Mouse (Mus musculus) lung, postnatal 14 days (tissue): ENCODE measurements at regions not wholly inside any gene's neighbourhood (a gene's known extent, or its start where the extent isn't known, plus 50 kb on each side); places are given as distances from the start of the nearest gene placed in this dataset.

ENCODE experiments used
- DNase-seq: peaks from one replicate; pipeline ENCODE4 v3.0.0; 2021

- DNase-seq: no peak
Observed at GRCm38 (mm10) chr7:129050675-129051074, 206.2 kb upstream of the Plpp4 start.

DNA sequence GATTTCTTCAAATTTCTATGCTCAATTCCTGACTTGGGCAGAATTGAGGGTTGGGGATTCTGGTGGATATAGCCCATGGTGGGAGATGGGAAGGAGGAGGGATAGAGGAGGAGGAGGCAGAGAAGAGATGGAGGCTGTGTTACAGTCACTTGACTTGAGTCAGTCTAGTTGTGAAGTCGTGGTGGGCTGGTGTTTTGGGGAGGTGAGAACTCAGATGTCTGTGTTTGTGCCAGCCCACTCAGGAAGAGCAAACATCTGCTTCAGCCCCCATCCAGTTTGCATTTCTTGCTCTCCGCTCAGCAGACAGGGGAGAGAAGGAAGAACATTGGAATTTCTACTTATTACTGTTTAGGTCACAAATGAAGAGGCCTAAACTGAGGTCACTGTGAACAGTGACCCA, 189.9 kb upstream of the Plpp4 start:
- DNase-seq: no peak

- peak; percentile 28 for DNase-seq
Observed at GRCm38 (mm10) chr7:129068137-129068536, 188.7 kb upstream of the Plpp4 start.

DNA sequence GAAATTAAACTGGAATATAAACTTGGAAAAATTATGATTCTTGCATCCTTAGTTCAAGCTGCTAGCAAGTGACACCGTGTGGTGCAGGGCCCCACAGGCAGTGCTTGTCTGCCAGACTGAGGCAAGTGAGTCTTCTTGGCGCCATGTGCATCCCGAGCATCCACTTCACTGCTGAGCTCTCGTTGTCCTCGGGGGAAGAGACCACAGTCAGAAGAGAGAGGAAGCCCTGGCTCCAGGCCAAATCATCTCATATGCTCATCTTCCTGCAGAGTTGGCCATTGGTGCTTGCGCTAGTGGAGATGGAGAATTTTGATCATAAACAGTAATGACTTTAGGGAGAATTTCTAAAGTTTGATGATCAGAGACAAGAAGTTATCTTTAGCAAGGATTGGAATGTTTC, 177.0 kb upstream of the Plpp4 start:
- DNase-seq: no peak

DNA sequence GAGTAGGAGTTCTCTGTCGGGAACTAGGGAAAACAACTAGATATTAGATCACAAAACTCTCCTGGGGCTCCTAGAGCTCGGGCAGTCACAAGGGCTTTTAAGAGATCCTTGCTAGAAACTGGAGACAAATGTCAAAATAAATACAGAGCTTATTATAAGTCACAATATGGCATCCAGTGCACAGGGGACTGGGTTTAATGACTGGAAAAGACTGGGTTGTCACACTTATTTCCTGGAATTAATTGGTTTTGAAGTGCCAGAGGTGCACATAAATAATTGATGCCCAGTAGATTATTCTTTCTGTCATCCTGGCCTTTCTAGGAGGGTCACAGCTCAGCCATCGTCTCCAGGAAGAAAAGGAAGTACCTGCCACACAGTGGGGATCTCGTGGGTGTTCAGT, 165.4 kb upstream of the Plpp4 start:
- DNase-seq: no peak

GRCm38 (mm10) chr7:129096374-129097069, 160.3 kb upstream of the Plpp4 start:
- DNase-seq: no peak

GRCm38 (mm10) chr7:129102437-129102836, 154.4 kb upstream of the Plpp4 start:
- no peak for DNase-seq

- no peak for DNase-seq
Observed at GRCm38 (mm10) chr7:129134176-129134575, 122.7 kb upstream of the Plpp4 start.

- DNase-seq: no peak
Observed at GRCm38 (mm10) chr7:129134661-129135215, 122.1 kb upstream of the Plpp4 start.

DNA sequence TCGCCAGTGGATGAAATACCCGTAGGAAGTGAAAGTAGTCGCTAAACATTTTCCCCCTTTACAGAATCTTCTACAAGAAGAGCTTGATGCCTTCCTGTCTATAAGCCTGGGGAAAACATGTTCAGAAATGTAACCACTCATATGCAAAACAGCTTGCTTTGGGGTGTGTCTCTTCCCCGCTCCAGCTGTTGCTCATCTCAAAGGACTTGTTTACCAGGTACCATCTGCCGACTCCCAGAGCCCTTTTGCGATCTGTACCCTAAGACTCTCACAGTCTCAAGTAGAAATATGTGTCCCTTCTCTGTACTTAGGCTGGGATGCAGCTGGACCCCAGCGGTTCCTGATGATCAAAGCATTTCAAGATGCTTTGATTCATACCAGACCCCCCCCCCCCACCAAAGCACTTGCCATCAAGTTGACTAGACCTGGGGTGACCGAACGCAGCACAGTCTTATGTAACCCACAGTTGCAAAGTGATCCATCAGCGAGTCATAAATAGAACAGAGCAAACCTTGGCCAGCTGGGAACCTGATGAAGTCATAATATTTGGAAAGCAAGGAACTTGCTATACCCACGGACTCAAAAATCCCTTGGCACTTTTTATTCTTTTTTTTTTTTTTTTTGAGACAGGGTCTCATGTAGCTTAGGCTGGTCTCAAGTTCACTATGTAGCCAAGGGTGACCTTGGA, 119.4 kb upstream of the Plpp4 start:
- no peak for DNase-seq

DNA sequence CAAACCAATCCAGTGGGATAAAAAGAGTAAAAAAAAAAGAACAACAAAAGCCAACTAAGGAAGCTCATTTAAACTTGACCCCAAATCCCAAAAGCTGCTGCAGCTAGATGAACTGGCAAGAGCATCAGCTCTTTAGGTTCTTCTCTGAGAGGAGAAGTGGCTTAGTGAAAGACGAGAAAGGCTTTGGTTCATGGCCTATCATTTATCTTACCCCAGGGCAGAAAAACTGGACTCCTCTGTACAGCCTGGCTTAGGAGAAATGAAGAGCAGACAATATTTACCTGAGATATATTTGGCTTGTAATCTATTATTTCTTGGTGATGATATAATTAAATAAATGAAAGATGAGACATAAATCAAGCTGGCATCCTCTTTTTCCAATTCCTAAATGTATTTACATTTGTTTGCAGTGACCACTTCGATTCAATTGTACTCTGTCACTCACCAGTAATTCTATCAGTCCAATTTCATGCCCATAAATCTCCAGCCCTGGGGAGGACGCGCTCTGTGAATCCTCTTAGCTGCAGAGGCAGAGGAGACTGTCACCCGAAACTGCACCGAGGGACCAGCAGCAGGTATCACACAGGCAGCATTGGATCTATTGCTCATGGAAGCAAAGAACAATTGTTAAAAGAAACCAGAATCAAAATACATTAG, 114.8 kb upstream of the Plpp4 start:
- DNase-seq: no peak

DNA sequence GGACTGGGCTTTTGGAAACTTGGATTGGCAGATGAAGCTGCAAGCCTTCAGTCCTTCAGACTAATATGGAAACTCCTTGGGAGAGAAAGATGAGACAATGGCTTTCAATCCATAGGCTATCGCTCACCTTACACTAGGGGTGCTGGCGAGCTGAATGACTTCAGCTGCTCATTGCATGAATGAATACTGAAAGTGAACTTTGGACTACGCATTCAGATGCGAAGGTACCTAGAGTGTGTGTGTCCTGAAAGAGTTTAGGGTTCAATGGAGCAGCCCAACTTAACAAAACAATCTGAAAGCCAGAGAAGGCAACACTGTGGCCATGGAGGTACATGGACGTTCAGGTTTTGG, 114.3 kb upstream of the Plpp4 start:
- DNase-seq: no peak

DNA sequence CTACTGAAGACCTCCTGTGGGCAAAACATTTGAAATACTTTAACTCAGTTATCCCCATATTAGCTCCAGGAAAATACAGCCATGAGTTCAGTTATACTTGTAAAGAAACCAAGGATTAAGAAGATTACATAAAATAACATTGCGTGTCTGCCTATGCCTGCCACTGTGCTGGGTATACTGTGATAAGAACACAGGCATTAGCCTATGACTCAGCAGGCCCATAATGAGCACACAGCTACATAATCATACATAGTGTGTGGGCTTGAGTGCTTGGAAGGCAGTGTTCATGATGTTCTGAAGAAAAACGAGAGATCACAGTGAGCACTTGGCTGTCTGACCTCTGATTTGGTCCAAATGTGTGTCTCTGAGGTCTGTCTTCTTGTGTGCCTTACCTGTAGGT, 101.3 kb upstream of the Plpp4 start:
- no peak for DNase-seq

- no peak for DNase-seq
Observed at GRCm38 (mm10) chr7:129169971-129170370, 86.9 kb upstream of the Plpp4 start.

DNA sequence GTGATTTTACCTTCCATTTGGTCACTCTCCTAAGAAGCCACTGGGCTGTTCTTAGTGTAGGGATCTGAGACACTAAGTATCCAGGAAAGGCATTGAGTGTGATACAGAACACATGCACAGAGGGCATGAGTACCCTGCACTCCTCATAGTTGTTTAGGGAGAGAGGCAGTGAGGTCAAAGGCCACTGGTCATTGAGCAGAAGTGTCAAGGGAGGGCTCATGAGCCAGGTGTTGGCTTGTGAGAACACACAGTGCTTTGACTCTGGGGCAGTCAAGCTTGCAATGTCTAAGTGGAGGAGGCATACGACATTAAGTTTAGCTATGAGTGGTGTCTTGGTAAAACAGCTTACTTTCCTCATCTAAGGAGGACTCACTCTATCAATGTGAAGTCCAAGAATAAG, 65.9 kb upstream of the Plpp4 start:
- DNase-seq: no peak

GRCm38 (mm10) chr7:129207029-129207428, 49.8 kb upstream of the Plpp4 start:
- DNase-seq: no peak
